Mouse (Mus musculus): Measurements from ENCODE around the gene Nynrin. TPM values are rescaled to one million over a fixed set of nuclear protein-coding genes. Genes with fewer than 3 reads are reported as not detected.

The Nynrin gene
- polyA plus RNA-seq, 1 experiment from 2014 or later: 20.2 TPM

DNA sequence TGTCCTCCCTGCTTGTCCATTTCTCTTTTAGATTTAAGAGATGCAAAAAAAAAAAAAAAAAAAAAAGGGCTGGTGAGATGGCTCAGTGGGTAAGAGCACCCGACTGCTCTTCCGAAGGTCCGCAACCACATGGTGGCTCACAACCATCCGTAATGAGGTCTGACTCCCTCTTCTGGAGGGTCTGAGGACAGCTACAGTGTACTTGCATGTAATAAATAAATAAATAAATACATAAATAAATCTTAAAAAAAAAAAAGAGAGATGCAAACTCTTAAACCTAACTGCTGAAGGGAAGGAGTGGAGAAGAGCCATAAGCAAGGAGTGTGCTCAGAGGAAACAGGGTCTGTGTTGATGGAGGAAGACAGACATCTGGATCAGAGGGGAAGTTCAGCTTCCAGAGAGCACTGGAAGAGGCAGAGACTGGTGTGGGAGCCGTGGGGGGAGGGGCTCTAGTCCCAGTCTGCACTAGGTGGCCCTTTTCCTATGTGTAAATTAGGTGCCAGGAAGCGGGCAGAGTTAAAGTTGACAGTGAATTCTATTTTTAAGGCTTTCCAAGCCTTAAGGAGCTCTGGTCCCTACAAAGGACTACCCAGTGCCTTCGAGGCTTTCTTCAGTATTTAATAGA, 24.6 kb downstream of the Nynrin start:
- Histone ChIP-seq H3K27ac (ENCODE audit: low read depth, low read length) (no peak overlapping the region), H3K4me2 (ENCODE audit: low read depth, low read length, severe bottlenecking) (no peak overlapping the region), H3K4me1 (replicated peaks; ENCODE audit: control insufficient read depth, insufficient read depth, low read length) (peaks cover 4% of the 10 kb centered on the region; the same call in 1 of the 2 replicates), H3K9me3 (ENCODE audit: control insufficient read depth, low read length) (no peaks in the 10 kb centered on the region), H3K4me3 (ENCODE audit: low read depth, low read length) (no peak overlapping the region), H3K27me3 (ENCODE audit: control insufficient read depth, insufficient read depth, low read length) (no peaks in the 10 kb centered on the region), H3K9ac (ENCODE audit: low read length) (no peak overlapping the region), H3K36me3 (ENCODE audit: control insufficient read depth, insufficient read depth, low read length) (no peaks in the 10 kb centered on the region)
- ATAC-seq (replicated peaks; ENCODE audit: low FRiP score) (no peak), DNase-seq (ENCODE audit: low spot score) (peak; percentile 31)
- 32% methylated on average over 7 of the region's 7 CpGs for WGBS

DNA sequence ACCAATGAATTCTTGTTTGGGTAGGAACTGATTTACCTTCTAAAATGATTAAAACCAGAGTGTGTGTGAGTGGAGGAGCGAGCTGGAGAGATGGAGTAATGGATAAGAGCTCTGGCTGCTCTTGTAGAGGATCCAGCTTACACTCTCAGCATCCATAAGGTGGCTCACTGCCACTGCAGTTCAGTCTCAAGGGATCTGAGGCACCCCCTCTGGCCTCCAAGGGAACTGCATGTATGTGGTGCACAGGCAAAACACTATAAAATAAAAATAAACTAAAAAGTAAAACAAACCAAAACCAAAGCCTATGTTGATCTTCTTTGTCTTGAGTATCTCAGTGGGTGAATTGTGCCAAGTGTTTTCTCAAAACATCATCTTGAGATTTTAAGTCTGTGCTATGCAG, 25.8 kb downstream of the Nynrin start:
- 37% methylated on average over 1 of the region's 1 CpGs for WGBS
- Histone ChIP-seq H3K27ac (ENCODE audit: low read depth, low read length) (no peak overlapping the region), H3K4me1 (replicated peaks; ENCODE audit: control insufficient read depth, insufficient read depth, low read length) (peaks cover 3% of the 10 kb centered on the region; the same call in 1 of the 2 replicates), H3K27me3 (ENCODE audit: control insufficient read depth, insufficient read depth, low read length) (no peaks in the 10 kb centered on the region), H3K4me3 (ENCODE audit: low read depth, low read length) (no peak overlapping the region), H3K9me3 (ENCODE audit: control insufficient read depth, low read length) (no peaks in the 10 kb centered on the region), H3K36me3 (ENCODE audit: control insufficient read depth, insufficient read depth, low read length) (no peaks in the 10 kb centered on the region), H3K4me2 (ENCODE audit: low read depth, low read length, severe bottlenecking) (no peak overlapping the region), H3K9ac (ENCODE audit: low read length) (no peak overlapping the region)
- ATAC-seq (replicated peaks; ENCODE audit: low FRiP score) (no peak), DNase-seq (ENCODE audit: low spot score) (peak; percentile 74)

DNA sequence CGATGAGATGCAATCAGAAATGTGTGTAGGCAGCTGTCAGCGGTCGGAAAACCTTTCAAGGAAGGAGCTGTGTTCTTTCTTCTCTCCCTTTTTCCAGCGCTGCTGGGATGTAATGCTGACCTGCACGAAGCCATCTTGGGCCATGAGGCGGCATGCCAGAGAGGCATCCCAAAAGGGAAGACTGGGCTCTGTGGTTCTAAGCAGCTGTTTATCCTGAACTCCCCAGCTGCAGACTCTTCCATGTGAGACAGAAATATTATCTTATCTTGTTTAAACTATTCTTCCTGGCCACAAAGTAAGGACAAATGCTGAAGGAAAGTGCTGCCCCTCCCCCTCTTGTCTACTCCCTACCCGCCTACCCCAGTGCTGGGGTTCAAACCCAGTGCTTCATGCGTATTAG, 27.2 kb downstream of the Nynrin start:
- 84% methylated on average over 8 of the region's 8 CpGs for WGBS
- Histone ChIP-seq H3K27me3 (ENCODE audit: control insufficient read depth, insufficient read depth, low read length) (no peaks in the 10 kb centered on the region), H3K36me3 (ENCODE audit: control insufficient read depth, insufficient read depth, low read length) (no peaks in the 10 kb centered on the region), H3K4me3 (ENCODE audit: low read depth, low read length) (no peak overlapping the region), H3K9me3 (ENCODE audit: control insufficient read depth, low read length) (no peaks in the 10 kb centered on the region), H3K4me2 (ENCODE audit: low read depth, low read length, severe bottlenecking) (no peak overlapping the region), H3K27ac (ENCODE audit: low read depth, low read length) (no peak overlapping the region), H3K4me1 (replicated peaks; ENCODE audit: control insufficient read depth, insufficient read depth, low read length) (peaks cover 3% of the 10 kb centered on the region; the same call in 1 of the 2 replicates), H3K9ac (ENCODE audit: low read length) (no peak overlapping the region)
- ATAC-seq (replicated peaks; ENCODE audit: low FRiP score) (no peak), DNase-seq (ENCODE audit: low spot score) (peak; percentile 36)

DNA sequence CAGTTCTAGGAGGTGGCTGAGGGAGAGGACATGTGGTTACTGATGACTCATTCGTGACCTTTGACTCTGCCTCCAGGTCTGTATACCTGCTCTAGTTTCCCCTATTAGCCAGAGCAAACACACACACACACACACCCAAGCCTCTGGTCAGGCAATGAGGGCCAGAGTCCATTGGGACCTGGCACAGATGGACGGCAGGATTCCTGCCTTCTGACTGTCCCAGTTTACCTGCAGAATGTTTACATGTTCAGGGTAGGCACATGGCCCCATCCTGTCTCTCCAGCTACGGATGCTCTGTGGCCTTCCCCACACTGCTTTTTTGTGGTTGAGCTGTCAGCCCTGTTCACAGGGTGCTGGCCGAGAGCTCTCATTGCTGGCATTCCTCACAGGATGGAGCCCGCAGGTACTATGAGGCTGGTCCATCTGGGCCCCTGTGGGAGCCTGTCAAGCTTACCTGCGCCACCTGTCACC, 28.4 kb downstream of the Nynrin start:
- Histone ChIP-seq H3K27me3 (ENCODE audit: control insufficient read depth, insufficient read depth, low read length) (no peaks in the 10 kb centered on the region), H3K27ac (ENCODE audit: low read depth, low read length) (no peak overlapping the region), H3K36me3 (ENCODE audit: control insufficient read depth, insufficient read depth, low read length) (no peaks in the 10 kb centered on the region), H3K4me1 (replicated peaks; ENCODE audit: control insufficient read depth, insufficient read depth, low read length) (peaks cover 3% of the 10 kb centered on the region; the same call in 1 of the 2 replicates), H3K9ac (ENCODE audit: low read length) (no peak overlapping the region), H3K4me2 (ENCODE audit: low read depth, low read length, severe bottlenecking) (no peak overlapping the region), H3K4me3 (ENCODE audit: low read depth, low read length) (no peak overlapping the region), H3K9me3 (ENCODE audit: control insufficient read depth, low read length) (no peaks in the 10 kb centered on the region)
- DNase-seq (ENCODE audit: low spot score) (peak; percentile 44), ATAC-seq (replicated peaks; ENCODE audit: low FRiP score) (no peak)
- 70% methylated on average over 6 of the region's 6 CpGs for WGBS

DNA sequence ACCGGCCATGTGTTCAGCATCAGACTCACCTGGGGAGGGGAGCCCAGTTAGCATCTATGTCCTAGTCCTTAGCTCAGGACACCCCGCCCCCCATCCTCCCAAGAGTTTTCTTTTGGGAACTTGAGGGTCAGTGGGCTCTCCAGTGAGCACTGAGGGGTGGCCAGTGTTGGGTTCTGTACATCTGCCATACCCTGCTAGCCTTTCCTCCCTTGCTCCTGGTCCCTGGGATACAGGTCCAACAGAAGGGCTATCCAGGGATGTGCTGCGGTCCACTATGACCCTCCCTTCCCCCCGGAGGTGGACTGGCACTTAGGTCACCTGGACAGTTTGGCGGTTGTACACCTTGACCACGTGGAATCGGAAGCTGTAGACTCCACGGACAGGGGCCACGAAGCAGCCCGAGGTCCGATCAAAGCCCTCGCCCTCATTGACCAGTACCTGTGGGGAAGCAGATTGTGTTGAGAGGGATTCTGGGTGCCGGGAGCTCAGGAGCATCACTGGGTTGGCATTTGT, 29.4 kb downstream of the Nynrin start:
- peaks cover 3% of the 10 kb centered on the region; the same call in 1 of the 2 replicates for H3K4me1 ChIP-seq (replicated peaks; ENCODE audit: control insufficient read depth, insufficient read depth, low read length)
- no peak overlapping the region for H3K9ac ChIP-seq (ENCODE audit: low read length)
- H3K9me3 ChIP-seq (ENCODE audit: control insufficient read depth, low read length): no peaks in the 10 kb centered on the region
- no peak for ATAC-seq (replicated peaks; ENCODE audit: low FRiP score)
- no peak overlapping the region for H3K27ac ChIP-seq (ENCODE audit: low read depth, low read length)
- no peak for DNase-seq (ENCODE audit: low spot score)
- H3K27me3 ChIP-seq (ENCODE audit: control insufficient read depth, insufficient read depth, low read length): no peaks in the 10 kb centered on the region
- 96% methylated on average over 13 of the region's 13 CpGs for WGBS
- H3K36me3 ChIP-seq (ENCODE audit: control insufficient read depth, insufficient read depth, low read length): no peaks in the 10 kb centered on the region; the same call in 1 of the 2 replicates
- no peak overlapping the region for H3K4me2 ChIP-seq (ENCODE audit: low read depth, low read length, severe bottlenecking)
- no peak overlapping the region for H3K4me3 ChIP-seq (ENCODE audit: low read depth, low read length)

DNA sequence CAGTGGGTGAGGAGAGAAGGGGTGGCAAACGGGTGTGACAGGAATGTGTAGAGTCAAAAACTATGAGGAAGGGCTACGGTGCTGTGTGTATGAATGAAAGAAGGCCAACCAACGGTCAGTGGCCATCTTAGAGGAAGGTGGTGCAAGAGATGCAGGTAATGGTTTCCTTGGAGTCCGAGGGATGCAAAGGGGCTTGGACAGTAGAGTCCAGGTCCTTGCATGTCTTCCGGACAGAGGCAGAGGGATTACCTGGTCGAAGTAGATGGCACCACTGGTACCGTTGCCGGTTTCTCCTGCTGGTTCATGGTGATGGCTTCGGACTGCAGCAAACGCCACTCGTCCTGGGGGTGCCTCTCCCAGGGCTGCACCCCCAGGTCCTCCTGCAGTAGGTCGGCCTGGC, 29.9 kb downstream of the Nynrin start:
- DNase-seq (ENCODE audit: low spot score) (no peak), ATAC-seq (replicated peaks; ENCODE audit: low FRiP score) (no peak)
- H3K27me3 ChIP-seq (ENCODE audit: control insufficient read depth, insufficient read depth, low read length): no peaks in the 10 kb centered on the region
- peaks cover 3% of the 10 kb centered on the region; the same call in 1 of the 2 replicates for H3K36me3 ChIP-seq (ENCODE audit: control insufficient read depth, insufficient read depth, low read length)
- no peak overlapping the region for H3K4me2 ChIP-seq (ENCODE audit: low read depth, low read length, severe bottlenecking)
- H3K4me1 ChIP-seq (replicated peaks; ENCODE audit: control insufficient read depth, insufficient read depth, low read length): peaks cover 3% of the 10 kb centered on the region; the same call in 1 of the 2 replicates
- H3K27ac ChIP-seq (ENCODE audit: low read depth, low read length): no peak overlapping the region
- H3K4me3 ChIP-seq (ENCODE audit: low read depth, low read length): no peak overlapping the region
- H3K9ac ChIP-seq (ENCODE audit: low read length): no peak overlapping the region
- no peaks in the 10 kb centered on the region for H3K9me3 ChIP-seq (ENCODE audit: control insufficient read depth, low read length)
- 90% methylated on average over 12 of the region's 12 CpGs for WGBS

DNA sequence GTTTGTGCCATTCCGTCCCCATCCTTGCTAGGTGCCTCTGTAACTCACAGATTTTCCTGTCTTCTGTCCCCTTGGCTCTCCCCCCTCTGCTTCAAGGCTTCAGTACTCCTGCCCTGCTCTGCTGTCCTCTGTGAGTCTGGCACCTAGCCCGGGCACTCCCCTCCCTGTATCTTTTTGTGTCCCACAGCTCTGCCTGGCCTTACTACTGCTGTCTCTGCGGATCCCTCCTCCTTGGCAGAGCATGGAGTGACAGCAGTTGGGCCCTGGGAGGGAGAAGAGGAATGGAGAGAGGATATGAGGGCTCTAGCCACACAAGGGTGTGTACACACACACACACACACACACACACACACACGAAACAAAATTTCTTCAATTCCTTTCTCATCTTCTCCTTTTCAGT, 30.4 kb downstream of the Nynrin start, which contains the start of gene Cbln3:
Cbln3 (minus strand) TSS at position 227 of the 400 bp plus-strand sequence.
- Histone ChIP-seq H3K27me3 (ENCODE audit: control insufficient read depth, insufficient read depth, low read length) (no peaks in the 10 kb centered on the region), H3K4me1 (replicated peaks; ENCODE audit: control insufficient read depth, insufficient read depth, low read length) (peaks cover 3% of the 10 kb centered on the region; the same call in 1 of the 2 replicates), H3K9me3 (ENCODE audit: control insufficient read depth, low read length) (no peaks in the 10 kb centered on the region), H3K36me3 (ENCODE audit: control insufficient read depth, insufficient read depth, low read length) (peaks cover 3% of the 10 kb centered on the region; the same call in 1 of the 2 replicates), H3K4me3 (ENCODE audit: low read depth, low read length) (peak within 1 kb of the TSS; percentile 81), H3K9ac (ENCODE audit: low read length) (peak within 1 kb of the TSS; percentile 87), H3K4me2 (ENCODE audit: low read depth, low read length, severe bottlenecking) (peak within 1 kb of the TSS; percentile 66), H3K27ac (ENCODE audit: low read depth, low read length) (peak within 1 kb of the TSS; percentile 62)
- WGBS: 24% methylated on average over 4 of the region's 4 CpGs
- DNase-seq (ENCODE audit: low spot score) (no peak), ATAC-seq (replicated peaks; ENCODE audit: low FRiP score) (peak; percentile 18; the same call in 1 of the 2 replicates)

DNA sequence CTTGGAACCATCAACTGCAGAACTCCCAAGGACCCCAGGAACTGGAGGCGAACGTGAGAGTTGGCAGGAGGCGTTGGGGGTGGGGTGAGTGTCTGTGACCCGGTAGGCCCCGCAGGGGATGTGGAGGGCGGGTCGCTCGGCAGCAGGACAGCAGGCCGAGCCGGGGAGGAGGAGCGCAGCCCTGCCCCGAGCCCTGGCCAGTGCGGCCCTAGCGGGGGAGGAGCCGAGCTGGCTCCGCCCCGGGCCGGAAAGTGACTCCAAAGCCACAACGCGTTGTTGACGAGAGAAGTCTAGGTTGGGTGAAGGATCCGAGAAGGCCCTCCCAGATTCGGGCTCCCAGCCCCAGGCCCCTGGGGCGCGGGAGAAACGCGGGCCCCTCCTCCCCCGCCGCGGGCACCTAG, 30.9 kb downstream of the Nynrin start, which contains the start of gene Khnyn:
Khnyn (plus strand) TSS at position 235 of the 401 bp plus-strand sequence.
- Histone ChIP-seq H3K36me3 (ENCODE audit: control insufficient read depth, insufficient read depth, low read length) (peaks cover 8% of the 10 kb centered on the region; the same call in 1 of the 2 replicates), H3K4me3 (ENCODE audit: low read depth, low read length) (peak within 1 kb of the TSS; percentile 81), H3K27me3 (ENCODE audit: control insufficient read depth, insufficient read depth, low read length) (no peaks in the 10 kb centered on the region), H3K9ac (ENCODE audit: low read length) (peak within 1 kb of the TSS; percentile 87), H3K4me1 (replicated peaks; ENCODE audit: control insufficient read depth, insufficient read depth, low read length) (peaks cover 3% of the 10 kb centered on the region; the same call in 1 of the 2 replicates), H3K4me2 (ENCODE audit: low read depth, low read length, severe bottlenecking) (peak within 1 kb of the TSS; percentile 66), H3K9me3 (ENCODE audit: control insufficient read depth, low read length) (no peaks in the 10 kb centered on the region), H3K27ac (ENCODE audit: low read depth, low read length) (peak within 1 kb of the TSS; percentile 62)
- ATAC-seq (replicated peaks; ENCODE audit: low FRiP score) (peak; percentile 96), DNase-seq (ENCODE audit: low spot score) (peak; percentile 94)
- 0% methylated on average over 25 of the region's 30 CpGs for WGBS
